Mouse (Mus musculus) heart, embryonic 15.5 days (tissue): ENCODE results near the gene Ptgfrn. TPM values are rescaled to one million over a fixed set of nuclear protein-coding genes. Genes with fewer than 3 reads are reported as not detected.

ENCODE experiments used
- ATAC-seq: fragments of 200-750 bp; cut with Nextera tagmentation; replicated peaks from 2 replicates; pipeline ENCODE4 v1.8.0; 2017; ENCODE audit warnings: low read depth, moderate TSS enrichment; ENCODE audit not compliant: insufficient number of reproducible peaks, insufficient read depth, low FRiP score
- H3K27ac ChIP-seq: fragments of 300-500 bp; sonication (generic); 2 replicates; pipeline ENCODE4 v1.5.1; 2015; ENCODE audit warnings: mild to moderate bottlenecking, inconsistent platforms
- H3K27me3 ChIP-seq: fragments of 300-500 bp; sonication (generic); 2 replicates; pipeline ENCODE4 v1.6.1; 2015; ENCODE audit warnings: inconsistent platforms
- H3K36me3 ChIP-seq: fragments of 300-500 bp; sonication (generic); 2 replicates; pipeline ENCODE4 v1.6.1; 2015; ENCODE audit warnings: mild to moderate bottlenecking, inconsistent platforms
- H3K4me1 ChIP-seq: fragments of 300-500 bp; sonication (generic); replicated peaks from 2 replicates; pipeline ENCODE4 v1.6.1; 2015; ENCODE audit warnings: inconsistent platforms
- H3K4me2 ChIP-seq: fragments of 300-500 bp; sonication (generic); 2 replicates; pipeline ENCODE4 v1.6.1; 2015; ENCODE audit warnings: inconsistent platforms, mild to moderate bottlenecking, moderate library complexity
- H3K4me3 ChIP-seq: fragments of 300-500 bp; sonication (generic); 2 replicates; pipeline ENCODE4 v1.5.1; 2015; ENCODE audit warnings: mild to moderate bottlenecking, inconsistent platforms
- H3K9ac ChIP-seq: fragments of 300-500 bp; sonication (generic); 2 replicates; pipeline ENCODE4 v1.6.1; 2015; ENCODE audit warnings: mild to moderate bottlenecking, inconsistent platforms
- H3K9me3 ChIP-seq: fragments of 300-500 bp; sonication (generic); replicated peaks from 2 replicates; pipeline ENCODE4 v1.6.1; 2016; ENCODE audit warnings: inconsistent platforms
- WGBS: fragments of 180-500 bp; shearing (Covaris S2); methylation state at CpG from one replicate; pipeline ENCODE4 v1.1.7; 2015; ENCODE audit warnings: mixed read lengths; 5-methylcytosine and 5-hydroxymethylcytosine counted together
- polyA plus RNA-seq: library from polyadenylated mRNA; unstranded; fragments of >200 nt; fragmentation: Nextera tagmentation; extraction: Ambion mirVana; gene quantifications from 2 replicates; pipeline ENCODE4 v1.2.1, GENCODE M21; 2015

Ptgfrn gene
- 5.7 and 6.0 TPM in 2 replicates for polyA plus RNA-seq

- Histone ChIP-seq H3K4me1 (peaks cover 50% of the 10 kb centered on the region), H3K4me2 (peak within 1 kb of the TSS; percentile 91), H3K9me3 (no peaks in the 10 kb centered on the region), H3K4me3 (peak within 1 kb of the TSS; percentile 66), H3K36me3 (no peaks in the 10 kb centered on the region), H3K9ac (peak within 1 kb of the TSS; percentile 84), H3K27ac (peak within 1 kb of the TSS; percentile 97), H3K27me3 (no peaks in the 10 kb centered on the region)
- ATAC-seq, result peak; percentile 72
- 1% methylated on average over 49 of the region's 81 CpGs for WGBS
Observed at GRCm38 (mm10) chr3:101110043-101110837, at the start of gene Ptgfrn. TSS of gene Ptgfrn (minus strand) at chr3:101110278.

- H3K4me2 ChIP-seq, result no peak overlapping the region
- H3K36me3 ChIP-seq, result no peaks in the 10 kb centered on the region
- H3K9me3 ChIP-seq, result no peaks in the 10 kb centered on the region
- no peak overlapping the region for H3K9ac ChIP-seq
- H3K4me1 ChIP-seq, result peaks cover 31% of the 10 kb centered on the region
- H3K27ac ChIP-seq, result no peak overlapping the region
- H3K27me3 ChIP-seq, result no peaks in the 10 kb centered on the region
- 87% methylated on average over 4 of the region's 4 CpGs for WGBS
- no peak overlapping the region for H3K4me3 ChIP-seq
- ATAC-seq, result no peak
Observed at GRCm38 (mm10) chr3:101159701-101160100, 49.6 kb upstream of the Ptgfrn start.

- Histone ChIP-seq H3K9me3 (no peaks in the 10 kb centered on the region), H3K36me3 (no peaks in the 10 kb centered on the region), H3K27me3 (no peaks in the 10 kb centered on the region), H3K4me1 (peaks cover 7% of the 10 kb centered on the region; the same call in 1 of the 2 replicates), H3K4me2 (no peak overlapping the region), H3K27ac (no peak overlapping the region), H3K9ac (no peak overlapping the region), H3K4me3 (no peak overlapping the region)
- ATAC-seq, result no peak
- WGBS, result 97% methylated on average over 1 of the region's 1 CpGs
Observed at GRCm38 (mm10) chr3:101154067-101154466, 44.0 kb upstream of the Ptgfrn start.

DNA sequence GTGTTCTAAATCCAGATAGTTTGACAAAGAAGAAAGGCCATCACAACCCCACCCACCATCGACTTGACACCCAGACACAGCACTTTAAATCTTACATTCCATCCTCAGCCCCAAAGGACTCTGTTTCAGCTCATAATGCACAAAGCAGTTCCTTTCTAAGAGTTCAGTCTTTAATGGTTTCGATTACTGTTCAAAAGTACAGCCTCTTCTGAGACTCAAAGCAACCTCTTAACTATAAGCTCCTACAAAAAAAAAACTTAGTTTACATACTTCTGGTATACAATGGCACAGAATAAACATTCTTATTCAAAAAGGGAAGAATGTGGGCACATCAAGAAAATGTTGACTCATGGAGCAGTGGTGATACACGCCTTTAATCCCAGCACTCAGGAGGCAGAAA, 43.3 kb upstream of the Ptgfrn start:
- Histone ChIP-seq H3K27ac (no peak overlapping the region), H3K27me3 (no peaks in the 10 kb centered on the region), H3K4me1 (peaks cover 7% of the 10 kb centered on the region; the same call in 1 of the 2 replicates), H3K9me3 (no peaks in the 10 kb centered on the region), H3K4me3 (no peak overlapping the region), H3K4me2 (no peak overlapping the region), H3K36me3 (no peaks in the 10 kb centered on the region), H3K9ac (no peak overlapping the region)
- WGBS, result 76% methylated on average over 3 of the region's 3 CpGs
- ATAC-seq, result no peak

DNA sequence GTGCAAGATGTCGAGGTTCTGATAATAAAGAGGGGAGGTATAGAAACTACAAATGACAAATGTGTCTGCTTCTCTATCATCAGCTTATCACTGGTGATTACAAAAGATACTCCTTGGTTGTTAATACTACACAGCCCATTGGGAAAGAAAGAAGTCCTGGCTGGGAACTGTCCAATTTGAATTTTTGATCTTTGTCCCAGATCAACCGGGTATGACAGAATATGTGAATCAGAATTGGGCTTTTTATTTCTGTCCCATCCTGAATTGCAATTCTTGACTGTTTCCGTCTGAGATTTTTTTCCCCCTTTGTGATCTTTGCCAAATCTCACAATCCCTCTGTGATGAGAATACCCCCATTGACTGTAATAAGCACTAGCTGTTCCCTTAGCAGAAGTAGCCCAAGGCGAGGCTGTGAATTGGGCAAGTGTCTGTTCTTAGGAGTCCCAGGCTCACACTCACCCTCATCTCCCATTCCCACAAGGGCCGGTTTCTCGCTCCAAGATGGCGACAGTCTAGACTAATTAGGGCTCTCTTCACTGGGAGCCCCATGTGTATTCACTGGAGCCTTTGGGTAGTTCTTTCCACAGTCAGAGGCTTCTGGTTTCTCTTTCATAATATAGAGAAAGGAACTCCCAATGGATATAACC, 36.2 kb upstream of the Ptgfrn start:
- Histone ChIP-seq H3K9ac (no peak overlapping the region), H3K4me1 (peaks cover 8% of the 10 kb centered on the region), H3K9me3 (no peaks in the 10 kb centered on the region), H3K4me3 (no peak overlapping the region), H3K36me3 (no peaks in the 10 kb centered on the region), H3K27me3 (no peaks in the 10 kb centered on the region), H3K4me2 (no peak overlapping the region), H3K27ac (no peak overlapping the region)
- 75% methylated on average over 7 of the region's 7 CpGs for WGBS
- no peak for ATAC-seq

- H3K9ac ChIP-seq, result no peak overlapping the region
- no peak overlapping the region for H3K4me3 ChIP-seq
- H3K36me3 ChIP-seq, result no peaks in the 10 kb centered on the region
- peaks cover 8% of the 10 kb centered on the region for H3K4me1 ChIP-seq
- no peak overlapping the region for H3K27ac ChIP-seq
- peak overlapping the region; percentile 34 for H3K4me2 ChIP-seq
- ATAC-seq, result no peak
- 42% methylated on average over 10 of the region's 10 CpGs for WGBS
- no peaks in the 10 kb centered on the region for H3K27me3 ChIP-seq
- no peaks in the 10 kb centered on the region for H3K9me3 ChIP-seq
Observed at GRCm38 (mm10) chr3:101145292-101146046, 35.4 kb upstream of the Ptgfrn start.

GRCm38 (mm10) chr3:101144366-101144948, 34.4 kb upstream of the Ptgfrn start:
- H3K27me3 ChIP-seq, result no peaks in the 10 kb centered on the region
- no peaks in the 10 kb centered on the region for H3K36me3 ChIP-seq
- H3K4me1 ChIP-seq, result peaks cover 10% of the 10 kb centered on the region
- 65% methylated on average over 6 of the region's 6 CpGs for WGBS
- no peak overlapping the region for H3K4me3 ChIP-seq
- ATAC-seq, result no peak
- H3K9me3 ChIP-seq, result no peaks in the 10 kb centered on the region
- H3K4me2 ChIP-seq, result no peak overlapping the region
- H3K9ac ChIP-seq, result no peak overlapping the region
- H3K27ac ChIP-seq, result no peak overlapping the region

DNA sequence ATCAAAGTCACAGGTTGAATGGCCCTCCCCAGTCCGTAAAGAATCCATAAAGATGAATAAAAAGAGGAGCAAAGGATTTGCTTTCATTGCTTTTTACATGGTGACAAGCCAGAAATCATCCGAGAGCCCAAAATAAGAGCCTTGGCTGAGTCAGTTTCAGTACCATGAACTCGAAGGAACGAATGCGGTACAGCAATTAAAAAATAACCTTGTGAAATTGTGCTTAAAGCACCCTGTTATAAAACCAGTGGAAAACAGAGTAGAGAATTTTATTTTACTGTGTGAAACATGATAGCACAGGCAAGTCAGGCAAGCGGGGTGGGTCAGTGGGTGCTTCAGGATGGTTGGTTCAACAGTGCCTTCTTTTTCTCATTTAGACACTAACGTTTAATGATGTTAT, 33.4 kb upstream of the Ptgfrn start:
- 86% methylated on average over 7 of the region's 7 CpGs for WGBS
- no peak overlapping the region for H3K27ac ChIP-seq
- no peak for ATAC-seq

GRCm38 (mm10) chr3:101141864-101142263, 31.8 kb upstream of the Ptgfrn start:
- Histone ChIP-seq H3K4me3 (no peak overlapping the region), H3K27ac (no peak overlapping the region), H3K9ac (no peak overlapping the region), H3K27me3 (no peaks in the 10 kb centered on the region), H3K9me3 (no peaks in the 10 kb centered on the region), H3K4me1 (peaks cover 11% of the 10 kb centered on the region), H3K36me3 (no peaks in the 10 kb centered on the region), H3K4me2 (no peak overlapping the region)
- no peak for ATAC-seq
- WGBS, result 64% methylated on average over 8 of the region's 8 CpGs

More for the DNA sequence above, 33.4 kb upstream of the Ptgfrn start:
- H3K4me3 ChIP-seq, result no peak overlapping the region
- no peaks in the 10 kb centered on the region for H3K27me3 ChIP-seq
- no peak overlapping the region for H3K4me2 ChIP-seq
- no peaks in the 10 kb centered on the region for H3K9me3 ChIP-seq
- H3K36me3 ChIP-seq, result no peaks in the 10 kb centered on the region
- peaks cover 10% of the 10 kb centered on the region for H3K4me1 ChIP-seq
- H3K9ac ChIP-seq, result no peak overlapping the region

GRCm38 (mm10) chr3:101139958-101140357, 29.9 kb upstream of the Ptgfrn start:
- ATAC-seq, result no peak
- Histone ChIP-seq H3K36me3 (no peaks in the 10 kb centered on the region), H3K4me3 (no peak overlapping the region), H3K27me3 (no peaks in the 10 kb centered on the region), H3K9ac (no peak overlapping the region), H3K27ac (no peak overlapping the region), H3K4me1 (peaks cover 7% of the 10 kb centered on the region; the same call in 1 of the 2 replicates), H3K4me2 (no peak overlapping the region), H3K9me3 (no peaks in the 10 kb centered on the region)
- 78% methylated on average over 7 of the region's 7 CpGs for WGBS

GRCm38 (mm10) chr3:101136483-101136882, 26.4 kb upstream of the Ptgfrn start:
- H3K9ac ChIP-seq, result no peak overlapping the region
- no peak overlapping the region for H3K27ac ChIP-seq
- 40% methylated on average over 11 of the region's 11 CpGs for WGBS
- no peak overlapping the region for H3K4me2 ChIP-seq
- ATAC-seq, result no peak
- H3K4me1 ChIP-seq, result peaks cover 7% of the 10 kb centered on the region; the same call in 1 of the 2 replicates
- no peaks in the 10 kb centered on the region for H3K27me3 ChIP-seq
- no peaks in the 10 kb centered on the region for H3K9me3 ChIP-seq
- H3K4me3 ChIP-seq, result no peak overlapping the region
- H3K36me3 ChIP-seq, result no peaks in the 10 kb centered on the region
